Comparison of ENCODE assay signal across 28 mouse cellular contexts in the genomic region with DNA sequence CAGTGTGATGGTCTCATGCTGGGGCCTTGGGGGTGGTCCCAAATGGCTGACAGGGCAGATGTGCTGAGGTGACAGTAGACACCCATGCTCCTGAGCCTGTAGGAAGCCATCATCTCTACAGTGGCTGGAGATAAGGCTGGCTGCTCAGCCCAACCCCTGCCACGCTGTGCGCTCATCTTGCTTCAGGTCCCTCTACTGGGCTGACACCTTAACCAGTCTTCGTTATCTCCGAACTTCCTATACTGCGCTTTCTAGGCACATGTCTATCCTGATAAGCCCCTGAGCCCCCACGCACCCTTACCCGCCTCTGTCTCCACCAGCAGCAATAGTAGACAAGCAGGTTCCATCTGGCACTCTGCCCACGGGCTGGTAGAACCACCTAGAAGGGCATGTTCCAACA.
A peak's percentile ranks its signal among the peaks of the same experiment; 100 is the strongest.
DNase-seq lines count a peak whose midpoint lies in the region; ATAC-seq lines count a peak whose summit lies in the region.
"Had no signal": no experiment of that assay in that cellular context is flagged by ENCODE, and none has a peak within 500 bp of the region (broad histone marks: within the 10 kb centered on the region; RNA-seq: fewer than 3 reads in every experiment).

No protein-coding gene starts in this region.

- DNase-seq in right cerebral cortex, postnatal 14 days, result peak; percentile 4
- DNase-seq in right cerebral cortex, postnatal 25 days, result no peak
- DNase-seq in cerebellum, adult 18-20 months, result no peak
- no peak for DNase-seq in adrenal gland, adult 2 months
- no peak for DNase-seq in heart, postnatal 25 days (ENCODE audit: low spot score)
- DNase-seq: adrenal gland, postnatal 14 days; cerebellum, adult 11 months; cerebellum, postnatal 14 days; embryo, embryonic 11 days; gastrocnemius, adult 2 months; kidney, postnatal 25 days; layer of hippocampus, postnatal 36 days; lung, adult 2 months; right cerebral cortex, adult 18-20 months; thymus, postnatal 14 days had no signal

- 0 out of 2 replicates have a peak overlapping the region, but pooled peaks have one; percentile 38 for H3K27ac ChIP-seq in liver, embryonic 15.5 days (replicated peaks)
- no peak overlapping the region for H3K27ac ChIP-seq in stomach, embryonic 16.5 days (ENCODE audit: low read length)
- H3K27ac ChIP-seq: embryonic facial prominence, embryonic 13.5 days; gastrocnemius, adult 2 months; hindbrain, embryonic 10.5 days; hindbrain, postnatal 0 days; layer of hippocampus, adult 2 months; limb, embryonic 12.5 days; midbrain, embryonic 10.5 days had no signal

- H3K27me3 ChIP-seq in liver, embryonic 15.5 days, result no peaks in the 10 kb centered on the region
- no peaks in the 10 kb centered on the region; the same call in 1 of the 2 replicates for H3K27me3 ChIP-seq in stomach, embryonic 16.5 days (ENCODE audit: control insufficient read depth, insufficient read depth, low read length)
- H3K27me3 ChIP-seq: embryonic facial prominence, embryonic 13.5 days had no signal

- H3K9me3 ChIP-seq in liver, embryonic 15.5 days (replicated peaks), result no peaks in the 10 kb centered on the region
- H3K9me3 ChIP-seq in stomach, embryonic 16.5 days (replicated peaks; ENCODE audit: control insufficient read depth, low read length), result no peaks in the 10 kb centered on the region
- H3K9me3 ChIP-seq: embryonic facial prominence, embryonic 13.5 days; hindbrain, embryonic 10.5 days; midbrain, embryonic 10.5 days had no signal

- ATAC-seq in erythroid progenitor cell, adult 5-6 weeks (replicated peaks; ENCODE audit: low FRiP score, poor library complexity, severe bottlenecking), result peak; percentile 43; the same call in 1 of the 2 replicates
- peak; percentile 92 for ATAC-seq in liver, embryonic 15.5 days (ENCODE audit: insufficient read depth)
- peak; percentile 21; the same call in 1 of the 2 replicates for ATAC-seq in stomach, embryonic 16.5 days (ENCODE audit: insufficient read depth, low FRiP score)
- ATAC-seq: activated CD4-positive, CD25-positive, alpha-beta regulatory T cell, adult 4 months; forebrain, embryonic 14.5 days; hindbrain, postnatal 0 days; intestine, embryonic 16.5 days had no signal

- H3K9ac ChIP-seq in liver, embryonic 15.5 days, result no peak overlapping the region
- H3K9ac ChIP-seq in stomach, embryonic 16.5 days (ENCODE audit: low read length), result no peak overlapping the region
- H3K9ac ChIP-seq: embryonic facial prominence, embryonic 13.5 days; limb, embryonic 12.5 days had no signal

- H3K4me2 ChIP-seq in liver, embryonic 15.5 days, result peak overlapping the region; percentile 39
- no peak overlapping the region for H3K4me2 ChIP-seq in stomach, embryonic 16.5 days (ENCODE audit: low read depth, low read length)
- H3K4me2 ChIP-seq: embryonic facial prominence, embryonic 13.5 days; heart, embryonic 11.5 days; limb, embryonic 12.5 days had no signal

- H3K4me1 ChIP-seq in liver, embryonic 15.5 days (replicated peaks), result peaks cover 47% of the 10 kb centered on the region
- H3K4me1 ChIP-seq in stomach, embryonic 16.5 days (ENCODE audit: control insufficient read depth, insufficient read depth, low read length), result no peaks in the 10 kb centered on the region
- H3K4me1 ChIP-seq: embryonic facial prominence, embryonic 13.5 days; limb, embryonic 12.5 days had no signal

- 17% methylated on average over 8 of the region's 8 CpGs for WGBS in liver, embryonic 15.5 days (ENCODE audit: insufficient replicate concordance)
- WGBS in stomach, embryonic 16.5 days, result 76% methylated on average over 8 of the region's 8 CpGs

- no peaks in the 10 kb centered on the region for H3K36me3 ChIP-seq in liver, embryonic 15.5 days (replicated peaks)
- no peaks in the 10 kb centered on the region for H3K36me3 ChIP-seq in stomach, embryonic 16.5 days (ENCODE audit: control insufficient read depth, insufficient read depth, low read length)
- H3K36me3 ChIP-seq: embryonic facial prominence, embryonic 13.5 days; hindbrain, embryonic 10.5 days; limb, embryonic 12.5 days; midbrain, embryonic 10.5 days had no signal

- H3K4me3 ChIP-seq in liver, embryonic 15.5 days (replicated peaks), result no peak overlapping the region
- no peak overlapping the region for H3K4me3 ChIP-seq in stomach, embryonic 16.5 days (replicated peaks; ENCODE audit: low read length)
- H3K4me3 ChIP-seq: embryonic facial prominence, embryonic 13.5 days; gastrocnemius, adult 2 months; hindbrain, embryonic 10.5 days; layer of hippocampus, adult 2 months; limb, embryonic 12.5 days; midbrain, embryonic 10.5 days had no signal

- intact Hi-C loops in heart, postnatal 25 days (cut with DNase I), result no loop called here

Comparison
In these comparisons a context has a peak if more than half of its experiments do, and no peak if none do; other contexts are left out.
1. ATAC-seq: peak in every context shown above with its lines; median percentile 92 in liver, embryonic 15.5 days; 43 in erythroid progenitor cell, adult 5-6 weeks; 21 in stomach, embryonic 16.5 days.